Mouse (Mus musculus): ENCODE measurements around the gene Fcer1g. TPM values are rescaled to one million over a fixed set of nuclear protein-coding genes. Genes with fewer than 3 reads are reported as not detected.

Gene Fcer1g
- 16.5 and 18.2 TPM in 2 replicates for polyA plus RNA-seq (2012; rRNA removed)

DNA sequence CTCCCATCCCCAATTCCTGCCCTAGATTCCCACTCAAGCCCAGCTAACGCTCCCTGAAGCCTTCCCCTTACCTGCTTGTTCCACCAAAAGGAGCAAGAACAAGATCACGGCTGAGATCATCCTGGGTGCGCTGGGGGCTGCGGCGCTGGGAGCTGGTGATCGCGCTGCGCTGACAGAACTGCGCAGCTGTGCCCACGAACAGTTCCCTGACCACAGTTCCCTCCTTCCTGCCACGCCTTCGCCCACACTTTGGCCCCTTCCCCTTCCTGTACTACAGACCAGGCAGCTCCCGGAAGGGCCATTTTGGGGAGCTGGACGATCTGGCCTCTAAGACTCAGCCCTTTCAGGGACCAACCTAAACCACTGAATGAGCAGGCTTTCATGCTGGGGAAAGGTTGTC, at the start of gene Fcer1g:
Fcer1g (minus strand) TSS at position 240 of the 400 bp plus-strand sequence.
- no peak for DNase-seq (ENCODE audit: low read depth)
- TF ChIP-seq POLR2A (IDR thresholded peaks at IDR 0.05; ENCODE audit: borderline replicate concordance, extremely low read depth, insufficient read depth, insufficient read length, poor library complexity, severe bottlenecking) (no peak), CTCF (IDR thresholded peaks at IDR 0.05; ENCODE audit: borderline replicate concordance, extremely low read depth, insufficient read depth, insufficient read length) (no peak)

DNA sequence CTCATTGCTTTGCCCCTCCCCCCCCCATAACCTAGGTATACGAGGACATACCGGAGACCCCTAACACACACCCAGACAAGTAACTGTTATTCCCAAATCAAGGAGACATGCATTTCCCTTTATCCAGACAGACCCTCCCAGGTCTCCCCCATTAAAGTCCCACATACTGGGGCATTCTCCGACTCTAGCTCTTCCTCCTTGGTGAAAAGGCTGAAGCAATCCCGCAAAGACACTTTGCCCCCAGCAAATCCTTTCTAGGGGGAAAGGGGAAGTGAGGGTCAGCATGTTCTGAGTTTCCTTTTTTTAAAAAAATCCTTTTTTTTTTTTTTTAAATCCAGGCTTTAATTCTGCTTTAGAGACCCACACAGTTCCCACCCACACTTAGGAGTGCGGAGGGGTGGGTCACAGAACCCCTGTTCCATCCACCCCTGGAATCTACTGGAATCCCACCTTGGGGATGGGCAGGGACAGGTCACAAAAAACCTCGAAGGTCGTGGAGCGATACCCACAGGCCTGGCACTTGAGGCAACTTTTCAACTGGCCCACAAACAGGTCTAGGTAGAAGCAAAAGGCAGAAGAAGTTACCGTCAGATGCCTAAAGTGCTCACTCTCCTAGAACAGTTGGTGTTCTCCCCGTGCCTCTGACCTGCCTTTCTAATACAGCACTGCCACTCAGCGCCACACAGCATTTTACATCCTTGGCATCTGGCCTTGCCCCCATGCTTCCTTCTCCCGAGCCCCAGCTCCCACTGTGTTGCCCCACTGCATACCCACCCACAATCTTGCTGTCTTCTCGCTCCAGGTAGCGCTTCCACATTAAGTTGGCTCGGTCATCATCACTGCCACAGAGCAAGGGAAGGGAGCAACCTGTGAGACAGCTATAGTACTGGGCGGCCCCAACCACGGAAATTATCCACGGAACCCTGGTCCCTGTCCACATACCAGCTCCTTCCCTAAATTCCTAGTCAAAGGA, 49.3 kb upstream of the Fcer1g start:
- no peak for DNase-seq (ENCODE audit: low read depth)
- no peak for TF ChIP-seq CTCF (IDR thresholded peaks at IDR 0.05; ENCODE audit: borderline replicate concordance, extremely low read depth, insufficient read depth, insufficient read length)

DNA sequence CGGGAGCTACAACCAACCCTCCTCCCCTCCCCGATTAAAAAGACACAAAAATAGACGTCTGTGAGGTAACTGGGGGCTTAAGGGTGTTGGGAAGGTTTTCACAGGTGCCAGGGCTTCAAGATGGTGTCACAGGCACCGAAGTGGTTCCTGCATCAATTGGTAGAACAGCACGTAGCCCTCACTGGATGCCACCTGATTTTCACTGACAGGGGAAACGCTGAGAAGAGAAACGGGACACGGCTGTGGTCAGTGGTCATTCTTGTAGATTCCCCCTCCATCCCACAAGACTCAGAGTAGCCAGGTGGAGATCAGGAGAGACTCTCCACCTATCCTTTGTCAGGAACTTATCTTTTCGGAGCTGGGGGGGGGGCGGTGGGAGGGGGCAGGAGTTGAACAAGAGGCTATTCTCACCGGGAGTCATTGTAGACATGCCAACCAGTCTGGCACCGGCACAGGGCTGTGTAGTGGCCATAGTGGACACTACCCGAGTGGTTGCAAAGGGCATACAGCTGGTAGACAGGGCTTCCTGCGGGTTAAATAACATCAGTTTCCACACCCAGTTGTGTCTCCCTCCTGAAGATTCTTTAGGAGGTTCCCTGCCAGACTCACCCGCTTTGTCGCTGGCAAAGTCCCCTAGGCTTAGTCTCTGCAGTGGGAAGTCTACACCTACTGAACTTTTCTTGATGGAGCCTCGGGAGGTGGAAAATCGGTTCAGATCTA, 48.1 kb upstream of the Fcer1g start:
- TF ChIP-seq CTCF (IDR thresholded peaks at IDR 0.05; ENCODE audit: borderline replicate concordance, extremely low read depth, insufficient read depth, insufficient read length) (no peak), POLR2A (IDR thresholded peaks at IDR 0.05; ENCODE audit: borderline replicate concordance, extremely low read depth, insufficient read depth, insufficient read length, poor library complexity, severe bottlenecking) (no peak)
- no peak for DNase-seq (ENCODE audit: low read depth)

DNA sequence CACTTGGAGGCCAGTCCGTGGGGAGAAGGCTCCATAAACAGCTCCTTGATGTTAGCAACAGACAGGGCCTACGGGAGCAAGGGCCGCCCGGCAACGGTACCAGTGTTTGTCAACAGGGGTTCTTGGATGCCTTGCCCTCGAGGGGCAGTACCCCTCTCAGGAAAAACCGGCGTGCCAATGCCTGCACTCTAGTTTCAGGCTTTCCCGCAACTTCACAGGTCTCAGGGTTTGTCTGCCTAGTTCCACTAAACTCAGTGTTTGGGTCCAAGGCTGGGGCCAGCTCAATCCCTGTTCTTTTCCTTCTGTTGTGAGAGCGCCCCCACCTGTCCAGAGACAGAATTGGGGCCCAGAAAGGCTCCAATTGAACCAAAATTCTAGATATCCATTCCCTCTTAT, 47.4 kb upstream of the Fcer1g start:
- TF ChIP-seq POLR2A (IDR thresholded peaks at IDR 0.05; ENCODE audit: borderline replicate concordance, extremely low read depth, insufficient read depth, insufficient read length, poor library complexity, severe bottlenecking) (no peak), CTCF (IDR thresholded peaks at IDR 0.05; ENCODE audit: borderline replicate concordance, extremely low read depth, insufficient read depth, insufficient read length) (peak; percentile 63)

DNA sequence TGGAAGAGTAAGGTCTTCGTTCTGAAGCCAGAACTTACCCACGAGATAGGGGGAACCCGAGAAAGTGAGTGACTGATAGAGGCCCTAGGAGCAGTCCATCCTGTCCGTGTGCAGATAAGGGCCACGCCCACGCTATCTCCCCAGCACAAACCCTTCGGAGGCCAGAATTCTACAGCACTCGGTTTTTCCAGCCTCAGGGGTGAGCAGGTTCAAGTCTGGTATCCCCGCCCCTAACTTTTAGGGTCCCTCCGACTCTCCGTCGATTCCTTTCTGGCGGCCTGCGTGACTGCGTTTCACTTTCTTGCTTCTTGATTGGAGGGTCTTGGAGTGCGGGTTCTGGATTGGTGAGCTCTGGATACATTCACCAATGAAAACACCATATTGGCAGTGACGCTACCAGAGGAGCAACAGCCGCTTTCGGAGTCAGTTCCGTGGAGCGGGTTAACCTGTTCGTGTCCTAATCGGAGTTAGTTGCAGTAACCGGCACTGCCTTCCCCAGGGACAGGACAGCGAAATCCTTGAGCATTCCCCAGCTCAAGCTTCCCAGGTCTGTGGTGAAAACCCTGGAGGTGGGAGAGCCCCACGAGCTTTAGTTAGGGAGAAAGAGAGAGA, 46.9 kb upstream of the Fcer1g start, which contains the start of gene Ppox:
Ppox (minus strand) TSS at position 271 of the 612 bp plus-strand sequence.
- TF ChIP-seq POLR2A (IDR thresholded peaks at IDR 0.05; ENCODE audit: borderline replicate concordance, extremely low read depth, insufficient read depth, insufficient read length, poor library complexity, severe bottlenecking) (no peak), CTCF (IDR thresholded peaks at IDR 0.05; ENCODE audit: borderline replicate concordance, extremely low read depth, insufficient read depth, insufficient read length) (no peak)
- peak; percentile 99 for DNase-seq (ENCODE audit: low read depth)

More for the DNA sequence above, 47.4 kb upstream of the Fcer1g start:
- DNase-seq (ENCODE audit: low read depth), result peak; percentile 79

DNA sequence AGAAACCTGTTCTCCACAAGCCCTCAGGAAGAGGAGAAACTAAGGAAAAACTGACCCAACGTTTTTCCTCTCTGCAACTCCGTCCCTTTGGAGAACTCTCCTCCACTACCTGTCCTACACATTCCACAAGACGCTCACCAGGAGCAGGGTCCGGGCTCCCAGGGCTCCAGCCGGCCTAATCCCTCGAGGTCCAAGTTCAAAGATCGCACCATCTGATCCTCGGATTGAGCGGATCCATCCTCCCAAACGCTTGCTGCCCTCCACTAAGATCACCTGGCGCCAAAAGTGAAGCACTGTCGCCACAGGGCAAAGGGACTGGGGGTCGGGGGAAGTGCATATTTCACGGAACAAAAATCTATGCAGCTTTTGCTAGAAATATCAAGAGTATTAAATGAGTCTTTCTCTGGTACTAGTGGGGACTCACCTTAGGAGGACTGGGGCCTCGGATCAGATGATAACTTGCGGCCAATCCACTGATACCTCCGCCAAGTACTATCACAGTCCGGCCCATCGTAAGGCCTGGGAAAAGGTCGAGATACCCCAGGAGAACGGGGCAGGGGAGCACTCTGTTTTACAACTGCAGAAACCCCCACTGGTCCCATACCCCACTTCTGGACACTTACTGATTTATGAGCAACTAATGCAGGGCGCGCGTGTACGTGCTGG, 46.2 kb upstream of the Fcer1g start:
- no peak for TF ChIP-seq CTCF (IDR thresholded peaks at IDR 0.05; ENCODE audit: borderline replicate concordance, extremely low read depth, insufficient read depth, insufficient read length)
- no peak for TF ChIP-seq POLR2A (IDR thresholded peaks at IDR 0.05; ENCODE audit: borderline replicate concordance, extremely low read depth, insufficient read depth, insufficient read length, poor library complexity, severe bottlenecking)
- no peak for DNase-seq (ENCODE audit: low read depth)

DNA sequence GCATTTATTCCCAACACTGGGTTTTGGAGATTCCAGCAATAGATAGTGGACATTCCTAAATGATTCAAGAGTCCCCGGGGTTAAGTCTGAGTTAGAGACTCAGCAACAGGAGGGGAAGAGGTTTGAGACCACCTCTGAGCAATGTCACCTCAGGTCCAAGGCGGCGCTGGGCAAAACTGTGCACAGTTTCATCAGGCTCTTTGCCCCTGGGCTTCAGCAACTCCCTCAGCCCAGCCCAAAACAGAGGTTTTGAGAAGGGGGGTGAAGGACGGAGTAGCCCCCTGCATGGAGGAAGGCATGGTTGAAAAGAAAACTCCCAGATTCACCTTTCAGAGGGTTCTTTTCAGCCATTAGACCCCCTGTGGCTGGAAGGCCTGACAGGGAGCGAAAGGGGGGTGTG, 45.6 kb upstream of the Fcer1g start:
- TF ChIP-seq CTCF (IDR thresholded peaks at IDR 0.05; ENCODE audit: borderline replicate concordance, extremely low read depth, insufficient read depth, insufficient read length) (no peak), POLR2A (IDR thresholded peaks at IDR 0.05; ENCODE audit: borderline replicate concordance, extremely low read depth, insufficient read depth, insufficient read length, poor library complexity, severe bottlenecking) (no peak)
- no peak for DNase-seq (ENCODE audit: low read depth)

DNA sequence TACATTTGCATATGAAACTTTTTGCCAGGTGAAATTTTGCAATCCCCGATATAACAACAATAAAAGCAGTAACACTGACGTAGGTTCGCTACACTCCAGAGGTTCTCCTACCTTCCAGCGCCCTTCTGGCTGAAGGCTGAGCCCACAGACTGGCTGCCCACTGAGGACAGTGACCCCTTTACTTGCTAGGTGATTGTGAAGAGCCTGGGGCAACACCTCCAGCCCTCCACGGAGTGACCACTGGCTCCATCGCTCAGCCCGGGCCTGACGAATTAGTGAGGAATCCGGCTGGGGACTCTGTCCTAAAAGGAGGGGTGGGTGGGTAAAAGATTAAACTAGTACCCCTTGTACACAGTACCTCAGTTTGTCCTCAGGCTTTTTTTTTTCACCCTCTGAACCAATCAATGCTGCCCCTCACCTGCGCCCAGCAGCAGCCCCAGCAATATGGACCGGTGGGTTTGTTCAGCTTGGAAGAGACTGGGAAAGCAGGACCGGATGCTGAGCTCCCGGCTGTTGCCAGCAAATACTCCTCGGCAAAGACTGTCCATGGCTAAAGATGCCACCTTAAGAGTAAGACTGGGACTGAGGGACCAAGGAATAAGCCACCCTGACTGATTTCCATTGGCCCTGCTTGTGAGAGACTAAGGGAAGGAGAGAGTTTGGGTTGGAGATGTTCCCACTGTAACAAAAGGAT, 45.0 kb upstream of the Fcer1g start:
- TF ChIP-seq CTCF (IDR thresholded peaks at IDR 0.05; ENCODE audit: borderline replicate concordance, extremely low read depth, insufficient read depth, insufficient read length) (no peak), POLR2A (IDR thresholded peaks at IDR 0.05; ENCODE audit: borderline replicate concordance, extremely low read depth, insufficient read depth, insufficient read length, poor library complexity, severe bottlenecking) (no peak)

DNA sequence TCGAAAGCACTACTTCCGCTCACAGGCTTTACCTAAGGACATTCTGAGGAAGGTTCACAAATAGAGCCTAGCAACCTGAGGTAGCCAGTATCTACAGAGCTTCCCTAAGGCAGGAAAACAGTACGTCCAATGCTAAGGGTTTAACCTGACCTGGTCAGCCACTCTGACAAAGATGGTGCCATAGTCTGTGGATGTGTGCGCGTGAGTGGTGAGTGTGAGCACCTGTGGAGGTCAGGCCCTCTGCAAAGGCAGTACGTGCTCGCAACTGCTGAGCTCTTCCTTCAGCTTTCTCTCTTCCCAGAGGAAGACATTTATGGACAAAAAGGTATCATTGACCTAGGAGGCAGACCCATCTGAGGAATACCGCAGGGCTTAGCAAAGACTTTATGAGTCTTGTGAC, 44.3 kb upstream of the Fcer1g start:
- DNase-seq (ENCODE audit: low read depth), result no peak
- TF ChIP-seq POLR2A (IDR thresholded peaks at IDR 0.05; ENCODE audit: borderline replicate concordance, extremely low read depth, insufficient read depth, insufficient read length, poor library complexity, severe bottlenecking) (no peak), CTCF (IDR thresholded peaks at IDR 0.05; ENCODE audit: borderline replicate concordance, extremely low read depth, insufficient read depth, insufficient read length) (no peak)

More for the DNA sequence above, 45.0 kb upstream of the Fcer1g start:
- DNase-seq (ENCODE audit: low read depth), result no peak

DNA sequence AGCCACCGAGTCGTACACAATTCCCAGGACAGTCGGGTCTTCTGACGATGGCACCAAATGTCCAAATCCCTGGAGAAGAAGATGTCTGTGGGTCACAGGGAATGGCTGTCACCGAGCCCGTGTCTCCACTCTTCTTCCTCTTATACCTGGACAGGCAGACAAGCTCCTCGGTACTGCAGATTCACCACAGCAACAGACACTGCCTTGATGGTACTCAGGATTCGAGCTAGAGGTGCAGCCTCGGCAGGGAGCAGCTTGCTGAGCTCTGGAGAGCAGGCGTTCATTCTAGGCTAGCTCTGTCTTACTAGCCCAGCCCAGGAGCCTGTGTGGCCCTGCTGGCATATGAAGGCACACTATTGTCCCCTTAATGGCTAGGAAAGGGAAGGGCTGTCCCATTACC, 43.6 kb upstream of the Fcer1g start:
- TF ChIP-seq CTCF (IDR thresholded peaks at IDR 0.05; ENCODE audit: borderline replicate concordance, extremely low read depth, insufficient read depth, insufficient read length), result no peak
- no peak for TF ChIP-seq POLR2A (IDR thresholded peaks at IDR 0.05; ENCODE audit: borderline replicate concordance, extremely low read depth, insufficient read depth, insufficient read length, poor library complexity, severe bottlenecking)
- no peak for DNase-seq (ENCODE audit: low read depth)
